Mouse (Mus musculus): ENCODE data around the gene Bmp5. TPM values are rescaled to one million over a fixed set of nuclear protein-coding genes. Genes with fewer than 3 reads are reported as not detected.

The Bmp5 gene
- 6.9 and 7.5 TPM in 2 replicates for polyA plus RNA-seq (2014; fragmentation: Nextera tagmentation; extraction: Ambion mirVana)

DNA sequence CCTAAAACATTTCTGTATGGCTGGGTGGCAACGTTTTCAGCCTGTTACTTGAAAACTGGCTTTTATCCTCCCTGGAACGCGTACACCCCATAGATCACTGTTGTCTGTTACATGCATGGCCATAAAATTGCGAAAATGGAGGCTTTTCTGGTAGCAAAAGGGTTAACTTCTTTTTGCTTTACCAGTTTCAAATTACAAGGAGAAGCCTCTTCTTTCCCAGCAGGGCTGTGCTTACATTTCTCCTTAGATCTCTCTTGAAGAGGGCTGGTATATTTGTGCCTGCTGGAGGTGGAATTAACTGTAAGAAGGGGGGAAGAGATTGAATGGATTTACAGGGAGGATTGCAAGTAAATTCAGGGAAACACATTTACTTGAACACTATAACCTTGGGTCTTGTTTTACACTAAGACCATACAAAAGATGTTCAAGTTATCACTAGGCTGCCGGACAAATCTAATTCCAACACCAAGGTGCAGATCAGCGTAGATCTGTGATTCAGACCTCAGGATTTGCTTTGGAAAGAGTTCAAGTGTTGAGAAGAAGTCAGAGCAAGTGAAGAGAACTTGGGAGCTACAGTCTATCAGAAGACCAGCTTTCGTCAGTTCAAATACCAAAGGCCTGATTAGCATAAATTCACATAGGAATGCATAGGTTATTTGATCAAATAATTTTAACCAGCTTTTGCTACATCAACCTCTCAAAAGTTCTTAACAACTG is at the start of gene Bmp5:
Gene Bmp5 (plus strand): TSS at position 236 of the 717 bp plus-strand sequence.
- Histone ChIP-seq H3K36me3 (ENCODE audit: control insufficient read depth, insufficient read depth, low read length) (no peaks in the 10 kb centered on the region), H3K27me3 (ENCODE audit: control insufficient read depth, insufficient read depth, low read length) (no peaks in the 10 kb centered on the region), H3K27ac (ENCODE audit: low read length) (peak within 1 kb of the TSS; percentile 33; the same call in 1 of the 2 replicates), H3K4me1 (ENCODE audit: control insufficient read depth, insufficient read depth, low read length) (0 out of 2 replicates have a peak, but pooled peaks cover 3% of the 10 kb centered on the region), H3K9me3 (ENCODE audit: control insufficient read depth, low read depth, low read length) (no peaks in the 10 kb centered on the region), H3K4me3 (ENCODE audit: low read depth, low read length) (peak within 1 kb of the TSS; percentile 39), H3K9ac (replicated peaks; ENCODE audit: low read depth, low read length) (peak within 1 kb of the TSS; percentile 32), H3K4me2 (replicated peaks; ENCODE audit: low read depth, low read length) (peak within 1 kb of the TSS; percentile 45)
- no peak for ATAC-seq (ENCODE audit: insufficient number of reproducible peaks, insufficient read depth, low FRiP score, low read depth)
- WGBS: 17% methylated on average over 7 of the region's 7 CpGs

DNA sequence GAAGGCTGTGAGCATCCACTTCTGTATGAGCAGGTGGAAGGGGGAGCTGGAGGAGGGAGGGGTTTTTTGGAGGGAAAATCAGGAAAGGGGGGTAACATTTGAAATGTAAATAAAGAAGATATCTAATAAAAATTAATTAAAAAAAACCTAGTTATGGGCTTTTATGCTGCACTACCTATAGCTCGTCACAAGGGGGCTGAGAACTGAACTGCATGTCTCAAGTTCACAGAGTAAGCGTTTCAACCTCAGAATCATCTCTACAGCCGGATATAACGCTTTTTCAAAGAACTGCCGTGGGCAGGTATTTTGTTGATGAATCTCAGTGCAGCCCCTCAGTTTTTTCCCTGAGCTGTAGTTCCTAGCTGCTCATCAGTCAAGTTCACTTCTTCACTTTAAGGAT is 15.1 kb upstream of the Bmp5 start:
- WGBS: 24% methylated on average over 5 of the region's 5 CpGs
- Histone ChIP-seq H3K4me1 (ENCODE audit: control insufficient read depth, insufficient read depth, low read length) (no peaks in the 10 kb centered on the region), H3K4me3 (ENCODE audit: low read depth, low read length) (no peak overlapping the region), H3K4me2 (replicated peaks; ENCODE audit: low read depth, low read length) (no peak overlapping the region), H3K27ac (ENCODE audit: low read length) (no peak overlapping the region), H3K36me3 (ENCODE audit: control insufficient read depth, insufficient read depth, low read length) (no peaks in the 10 kb centered on the region), H3K27me3 (ENCODE audit: control insufficient read depth, insufficient read depth, low read length) (no peaks in the 10 kb centered on the region), H3K9me3 (ENCODE audit: control insufficient read depth, low read depth, low read length) (no peaks in the 10 kb centered on the region), H3K9ac (replicated peaks; ENCODE audit: low read depth, low read length) (no peak overlapping the region)
- no peak for ATAC-seq (ENCODE audit: insufficient number of reproducible peaks, insufficient read depth, low FRiP score, low read depth)

DNA sequence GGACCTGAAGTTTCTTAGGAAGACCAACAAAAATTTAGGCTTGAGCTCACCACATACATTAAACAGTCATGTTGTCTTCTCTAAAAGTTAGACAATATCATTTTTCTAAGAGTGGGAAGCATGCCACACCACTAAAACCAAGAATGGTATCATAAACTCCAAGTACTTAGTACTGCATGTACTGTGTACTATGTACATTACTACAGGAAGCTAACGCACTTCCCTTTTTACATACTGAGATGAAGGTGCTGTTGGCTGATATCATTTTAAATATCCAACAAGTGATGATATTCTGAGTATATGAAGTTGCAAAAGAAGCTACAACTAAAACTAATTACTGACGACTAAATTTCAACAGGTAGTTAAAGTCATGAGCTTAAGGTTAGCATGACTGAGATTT is 13.6 kb upstream of the Bmp5 start:
- WGBS: 87% methylated on average over 2 of the region's 2 CpGs
- Histone ChIP-seq H3K9ac (replicated peaks; ENCODE audit: low read depth, low read length) (no peak overlapping the region), H3K4me3 (ENCODE audit: low read depth, low read length) (no peak overlapping the region), H3K9me3 (ENCODE audit: control insufficient read depth, low read depth, low read length) (no peaks in the 10 kb centered on the region), H3K4me1 (ENCODE audit: control insufficient read depth, insufficient read depth, low read length) (no peaks in the 10 kb centered on the region), H3K27ac (ENCODE audit: low read length) (no peak overlapping the region), H3K36me3 (ENCODE audit: control insufficient read depth, insufficient read depth, low read length) (no peaks in the 10 kb centered on the region), H3K4me2 (replicated peaks; ENCODE audit: low read depth, low read length) (no peak overlapping the region), H3K27me3 (ENCODE audit: control insufficient read depth, insufficient read depth, low read length) (no peaks in the 10 kb centered on the region)
- ATAC-seq (ENCODE audit: insufficient number of reproducible peaks, insufficient read depth, low FRiP score, low read depth): no peak

DNA sequence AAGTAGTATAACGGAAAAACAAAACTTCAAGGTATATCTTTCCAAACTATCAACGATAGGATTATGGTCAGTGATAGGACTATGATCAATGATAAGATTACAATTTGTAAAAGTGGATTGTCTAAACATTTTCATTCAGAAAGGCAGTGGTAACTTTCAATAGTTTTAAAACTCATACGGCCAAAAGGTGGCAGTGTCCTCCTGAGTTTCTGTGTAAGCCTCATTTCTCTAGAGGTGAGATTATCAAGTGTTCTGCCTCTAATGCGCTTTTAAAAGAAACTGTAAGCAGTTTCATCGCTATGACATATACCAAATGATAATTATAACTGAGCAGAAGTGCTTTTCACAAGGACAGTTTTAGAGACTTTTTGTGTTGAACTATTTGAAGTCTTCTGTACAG is 12.7 kb upstream of the Bmp5 start:
- no peaks in the 10 kb centered on the region for H3K36me3 ChIP-seq (ENCODE audit: control insufficient read depth, insufficient read depth, low read length)
- H3K27ac ChIP-seq (ENCODE audit: low read length): no peak overlapping the region
- H3K4me3 ChIP-seq (ENCODE audit: low read depth, low read length): no peak overlapping the region
- no peak for ATAC-seq (ENCODE audit: insufficient number of reproducible peaks, insufficient read depth, low FRiP score, low read depth)
- WGBS: 24% methylated on average over 5 of the region's 5 CpGs
- no peaks in the 10 kb centered on the region for H3K9me3 ChIP-seq (ENCODE audit: control insufficient read depth, low read depth, low read length)
- H3K9ac ChIP-seq (replicated peaks; ENCODE audit: low read depth, low read length): no peak overlapping the region
- H3K27me3 ChIP-seq (ENCODE audit: control insufficient read depth, insufficient read depth, low read length): no peaks in the 10 kb centered on the region
- no peaks in the 10 kb centered on the region for H3K4me1 ChIP-seq (ENCODE audit: control insufficient read depth, insufficient read depth, low read length)
- H3K4me2 ChIP-seq (replicated peaks; ENCODE audit: low read depth, low read length): no peak overlapping the region

DNA sequence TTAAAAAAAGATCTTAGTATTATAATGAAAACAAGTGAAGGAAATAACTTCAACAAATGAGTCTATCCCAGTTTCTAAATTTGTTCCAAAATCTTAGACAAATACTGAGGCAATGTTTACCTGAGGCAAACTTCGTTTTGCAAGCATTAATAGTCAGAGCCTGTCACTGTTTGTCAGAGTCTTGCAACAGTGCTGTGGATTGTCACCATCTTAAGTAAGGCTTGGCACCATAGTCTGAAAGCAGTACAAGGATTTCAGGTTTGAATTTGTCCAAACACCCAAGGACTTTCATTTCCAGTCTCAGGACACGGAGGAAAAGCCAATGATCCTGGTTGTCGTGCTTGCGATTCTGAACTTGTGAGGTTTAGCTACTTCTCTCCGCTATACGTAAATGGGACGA is 10.4 kb upstream of the Bmp5 start:
- Histone ChIP-seq H3K4me3 (ENCODE audit: low read depth, low read length) (no peak overlapping the region), H3K36me3 (ENCODE audit: control insufficient read depth, insufficient read depth, low read length) (no peaks in the 10 kb centered on the region), H3K9ac (replicated peaks; ENCODE audit: low read depth, low read length) (no peak overlapping the region), H3K9me3 (ENCODE audit: control insufficient read depth, low read depth, low read length) (no peaks in the 10 kb centered on the region), H3K27ac (ENCODE audit: low read length) (no peak overlapping the region), H3K4me2 (replicated peaks; ENCODE audit: low read depth, low read length) (no peak overlapping the region), H3K27me3 (ENCODE audit: control insufficient read depth, insufficient read depth, low read length) (no peaks in the 10 kb centered on the region), H3K4me1 (ENCODE audit: control insufficient read depth, insufficient read depth, low read length) (no peaks in the 10 kb centered on the region)
- WGBS: 62% methylated on average over 7 of the region's 7 CpGs
- ATAC-seq (ENCODE audit: insufficient number of reproducible peaks, insufficient read depth, low FRiP score, low read depth): no peak

DNA sequence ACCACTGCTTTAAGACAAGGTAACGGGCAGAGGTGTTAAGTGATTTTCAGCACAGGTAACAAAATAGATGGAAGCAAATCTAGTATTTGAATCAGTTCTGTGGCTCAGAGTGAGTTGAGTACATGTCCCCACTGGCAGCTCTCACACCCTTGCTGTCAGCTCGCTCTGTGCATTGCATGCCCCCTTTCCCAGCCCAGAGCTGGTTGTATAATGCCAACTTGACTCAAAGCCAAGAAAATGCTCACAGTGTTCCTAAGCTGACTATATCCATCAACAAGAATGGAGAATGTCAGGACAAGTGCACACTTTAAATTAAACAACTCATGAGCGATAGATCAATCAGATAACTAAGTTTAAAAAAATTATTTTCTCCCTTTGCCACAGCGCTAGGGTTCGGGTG is 8.6 kb upstream of the Bmp5 start:
- Histone ChIP-seq H3K9ac (replicated peaks; ENCODE audit: low read depth, low read length) (no peak overlapping the region), H3K27ac (ENCODE audit: low read length) (no peak overlapping the region), H3K27me3 (ENCODE audit: control insufficient read depth, insufficient read depth, low read length) (no peaks in the 10 kb centered on the region), H3K4me2 (replicated peaks; ENCODE audit: low read depth, low read length) (no peak overlapping the region), H3K4me3 (ENCODE audit: low read depth, low read length) (no peak overlapping the region), H3K9me3 (ENCODE audit: control insufficient read depth, low read depth, low read length) (no peaks in the 10 kb centered on the region), H3K4me1 (ENCODE audit: control insufficient read depth, insufficient read depth, low read length) (no peaks in the 10 kb centered on the region), H3K36me3 (ENCODE audit: control insufficient read depth, insufficient read depth, low read length) (no peaks in the 10 kb centered on the region)
- 67% methylated on average over 5 of the region's 5 CpGs for WGBS
- no peak for ATAC-seq (ENCODE audit: insufficient number of reproducible peaks, insufficient read depth, low FRiP score, low read depth)

DNA sequence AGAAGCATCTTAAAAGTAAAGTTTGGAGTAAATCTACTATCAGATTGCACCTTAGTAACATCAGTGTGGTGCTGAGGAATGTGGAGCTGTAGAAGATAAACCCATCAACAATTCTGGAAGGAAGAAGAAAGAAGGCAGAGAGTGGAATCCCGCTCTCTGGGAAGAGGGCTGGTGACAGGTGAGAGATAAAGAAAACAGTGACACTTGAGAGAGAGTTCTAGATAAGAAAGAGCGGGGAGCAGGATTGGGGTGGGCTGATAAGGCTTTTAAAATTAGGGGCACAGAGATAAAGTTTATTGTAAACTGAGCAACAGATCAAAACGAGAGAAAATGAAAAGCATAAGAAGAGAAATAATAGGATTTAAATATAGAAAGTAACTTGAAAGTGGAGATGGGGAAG is 6.1 kb upstream of the Bmp5 start:
- no peaks in the 10 kb centered on the region for H3K36me3 ChIP-seq (ENCODE audit: control insufficient read depth, insufficient read depth, low read length)
- no peak overlapping the region for H3K27ac ChIP-seq (ENCODE audit: low read length)
- H3K4me1 ChIP-seq (ENCODE audit: control insufficient read depth, insufficient read depth, low read length): no peaks in the 10 kb centered on the region
- H3K4me2 ChIP-seq (replicated peaks; ENCODE audit: low read depth, low read length): no peak overlapping the region
- H3K27me3 ChIP-seq (ENCODE audit: control insufficient read depth, insufficient read depth, low read length): no peaks in the 10 kb centered on the region
- 38% methylated on average over 3 of the region's 3 CpGs for WGBS
- H3K9me3 ChIP-seq (ENCODE audit: control insufficient read depth, low read depth, low read length): no peaks in the 10 kb centered on the region
- no peak overlapping the region for H3K4me3 ChIP-seq (ENCODE audit: low read depth, low read length)
- H3K9ac ChIP-seq (replicated peaks; ENCODE audit: low read depth, low read length): no peak overlapping the region
- ATAC-seq (ENCODE audit: insufficient number of reproducible peaks, insufficient read depth, low FRiP score, low read depth): no peak

DNA sequence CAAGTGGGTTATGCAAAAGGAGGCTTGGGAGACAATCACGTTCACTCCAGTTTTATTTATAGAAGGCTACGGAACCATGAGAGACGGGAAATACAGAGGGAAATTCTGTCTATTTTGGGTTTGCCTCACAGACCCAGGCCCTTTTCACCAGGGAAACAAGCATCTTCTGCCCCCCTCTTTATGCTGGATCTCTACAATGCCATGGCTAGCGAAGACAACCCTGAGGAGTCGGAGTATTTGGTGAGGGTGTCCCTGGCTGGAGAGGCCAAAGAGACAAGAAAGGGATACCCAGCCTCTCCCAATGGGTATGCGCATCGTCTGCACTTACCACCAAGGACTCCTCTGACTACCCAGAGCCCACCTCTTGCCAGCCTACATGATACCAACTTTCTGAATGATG is 989 bp downstream of the Bmp5 start:
- no peaks in the 10 kb centered on the region for H3K36me3 ChIP-seq (ENCODE audit: control insufficient read depth, insufficient read depth, low read length)
- H3K27ac ChIP-seq (ENCODE audit: low read length): no peak overlapping the region
- WGBS: 36% methylated on average over 7 of the region's 7 CpGs
- no peaks in the 10 kb centered on the region for H3K9me3 ChIP-seq (ENCODE audit: control insufficient read depth, low read depth, low read length)
- peak overlapping the region; percentile 45 for H3K4me2 ChIP-seq (replicated peaks; ENCODE audit: low read depth, low read length)
- ATAC-seq (ENCODE audit: insufficient number of reproducible peaks, insufficient read depth, low FRiP score, low read depth): no peak
- no peaks in the 10 kb centered on the region for H3K27me3 ChIP-seq (ENCODE audit: control insufficient read depth, insufficient read depth, low read length)
- peak overlapping the region; percentile 32 for H3K9ac ChIP-seq (replicated peaks; ENCODE audit: low read depth, low read length)
- peak overlapping the region; percentile 39 for H3K4me3 ChIP-seq (ENCODE audit: low read depth, low read length)
- H3K4me1 ChIP-seq (ENCODE audit: control insufficient read depth, insufficient read depth, low read length): 0 out of 2 replicates have a peak, but pooled peaks cover 3% of the 10 kb centered on the region
